Mouse (Mus musculus) heart, postnatal 36 days (tissue): Measurements from ENCODE around the gene C330007P06Rik. TPM values are rescaled to one million over a fixed set of nuclear protein-coding genes. Genes with fewer than 3 reads are reported as not detected.

Experiments
- DNase-seq, 2 experiments: peaks; one replicate each; pipeline ENCODE4 v3.0.0; 2021 to 2022
- intact Hi-C: fragments of 180-260 bp; cut with DNase I; formaldehyde crosslinking; loops from one replicate; pipeline ENCODE4 v1.15.1; 2025
- total RNA-seq, 2 experiments: library from RNA; stranded (reverse); gene quantifications; 2 replicates each; pipeline ENCODE4 v1.2.3; 2021

The C330007P06Rik gene
- total RNA-seq, 2 experiments from 2014 or later, result 16.7 to 17.9 TPM

- peak; percentile 25 to 42 for DNase-seq
- intact Hi-C loops, result no loop called here
Observed at GRCm38 (mm10) chrX:36839391-36839790, 34.5 kb downstream of the C330007P06Rik start.

DNA sequence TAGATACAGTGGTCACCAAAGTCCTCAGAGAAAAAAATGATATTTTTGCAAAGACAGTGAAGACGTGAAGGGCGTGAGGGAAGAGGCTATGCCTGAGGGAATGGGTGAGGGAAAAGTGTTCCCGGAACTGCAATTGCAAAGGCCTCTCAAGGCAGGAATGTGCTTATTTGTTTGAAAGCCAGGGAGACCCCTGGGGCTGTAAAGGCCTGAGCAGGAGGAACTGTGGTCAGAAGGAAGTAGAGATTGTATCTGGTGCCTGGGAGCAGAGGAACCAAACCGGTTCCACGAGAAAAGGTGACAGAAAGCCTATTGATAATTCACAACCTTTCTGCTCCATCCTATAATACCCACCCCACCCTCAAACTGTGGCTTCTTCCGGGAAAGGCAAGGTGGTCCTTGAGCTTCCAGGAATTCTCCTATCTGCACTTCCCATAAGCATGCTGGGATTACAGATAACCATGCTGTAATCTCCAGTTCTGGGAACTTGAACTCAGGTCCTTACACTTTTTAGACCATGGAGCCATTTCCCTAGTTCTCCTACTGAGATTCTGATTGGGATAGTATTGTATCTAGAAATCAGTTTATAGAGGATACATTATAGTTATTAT is 36.7 kb downstream of the C330007P06Rik start:
- no peak for DNase-seq
- intact Hi-C loops, result no loop called here

GRCm38 (mm10) chrX:36833397-36834084 is 40.4 kb downstream of the C330007P06Rik start:
- DNase-seq, result peak; percentile 65 to 79

GRCm38 (mm10) chrX:36831632-36832031 is 42.3 kb downstream of the C330007P06Rik start:
- DNase-seq, result no peak
- intact Hi-C loops, result loop anchor here (2.0 kb wide), 1 partner anchor 71 kb away; the partner anchor contains the start of gene Nkrf

More at GRCm38 (mm10) chrX:36833397-36834084, 40.4 kb downstream of the C330007P06Rik start:
- intact Hi-C loops, result loop anchor here (2.0 kb wide), 1 partner anchor 69 kb away; the partner anchor contains the start of gene Nkrf

DNA sequence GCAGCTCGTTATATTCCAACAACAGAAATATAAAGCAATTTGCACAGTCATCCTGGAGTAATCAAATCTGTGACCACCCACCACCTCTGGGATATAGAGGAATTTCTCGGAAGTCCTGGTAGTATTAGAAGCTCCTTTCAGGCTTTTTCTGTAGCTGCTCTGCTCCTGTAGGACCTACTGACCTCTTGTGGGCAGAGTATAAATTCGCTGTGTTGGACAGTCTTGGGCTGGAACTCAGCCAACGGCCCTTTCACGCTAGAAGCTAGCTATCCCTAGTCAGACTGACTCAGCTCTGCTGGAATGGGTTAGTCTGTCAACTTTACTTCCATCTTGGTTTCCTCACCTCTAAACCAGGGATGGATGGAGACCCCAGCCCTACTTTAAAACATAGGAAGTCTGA is 43.6 kb downstream of the C330007P06Rik start:
- intact Hi-C loops, result loop anchor here (1.0 kb wide), 1 partner anchor 192 kb away; no protein-coding TSS in a partner anchor
- DNase-seq, result peak; percentile 31 to 54

GRCm38 (mm10) chrX:36826873-36827272 is 47.0 kb downstream of the C330007P06Rik start:
- DNase-seq, result no peak
- intact Hi-C loops, result no loop called here

GRCm38 (mm10) chrX:36825032-36825431 is 48.9 kb downstream of the C330007P06Rik start:
- intact Hi-C loops, result no loop called here
- no peak for DNase-seq

- intact Hi-C loops, result no loop called here
- DNase-seq, result no peak
Observed at GRCm38 (mm10) chrX:36823932-36824711, 49.8 kb downstream of the C330007P06Rik start.

DNA sequence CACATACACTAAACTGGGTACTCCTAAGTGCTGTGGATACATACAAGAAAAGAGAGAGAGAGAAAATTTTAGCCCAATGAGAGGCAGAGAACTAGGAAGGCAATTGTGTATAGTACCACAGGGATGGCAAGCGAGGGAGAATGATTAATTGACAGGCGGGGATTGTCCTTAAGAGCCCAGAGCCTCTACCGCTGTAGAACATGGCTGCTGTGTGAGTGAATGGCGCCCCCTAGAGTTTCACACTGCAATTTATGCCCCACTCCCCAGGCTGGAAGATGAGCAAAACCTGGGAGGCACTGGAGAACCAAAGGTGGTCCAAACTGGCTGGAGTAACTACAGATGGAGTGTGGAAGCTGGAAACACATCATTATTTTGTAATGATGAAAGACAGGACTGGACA is 53.7 kb downstream of the C330007P06Rik start:
- peak; percentile 37 to 52 for DNase-seq

DNA sequence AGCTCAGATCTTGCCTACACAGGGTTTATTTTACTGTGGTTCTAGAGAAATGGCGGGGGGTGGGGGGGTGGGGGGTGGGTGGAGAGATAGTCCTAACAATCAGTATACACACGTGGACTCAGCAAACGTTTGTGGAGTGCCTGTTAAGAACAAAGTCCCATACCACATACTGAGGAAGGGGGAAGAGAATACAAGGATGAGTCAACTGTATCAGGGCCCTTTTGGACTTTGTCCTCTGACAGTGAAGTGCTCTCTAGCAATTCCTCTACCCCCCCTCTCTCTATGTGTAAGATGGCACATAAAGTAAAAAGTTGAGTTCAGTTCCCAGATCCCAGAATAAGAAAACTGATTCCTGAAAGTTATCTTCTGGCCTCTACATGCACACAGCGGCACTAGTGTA is 54.3 kb downstream of the C330007P06Rik start:
- no peak for DNase-seq
- intact Hi-C loops, result loop anchor here (10.0 kb wide), 1 partner anchor 175 kb away; the partner anchor contains the start of gene Akap17b

More for the DNA sequence above, 53.7 kb downstream of the C330007P06Rik start:
- intact Hi-C loops, result loop anchor here (1.0 kb wide), 1 partner anchor 58 kb away; no protein-coding TSS in a partner anchor

DNA sequence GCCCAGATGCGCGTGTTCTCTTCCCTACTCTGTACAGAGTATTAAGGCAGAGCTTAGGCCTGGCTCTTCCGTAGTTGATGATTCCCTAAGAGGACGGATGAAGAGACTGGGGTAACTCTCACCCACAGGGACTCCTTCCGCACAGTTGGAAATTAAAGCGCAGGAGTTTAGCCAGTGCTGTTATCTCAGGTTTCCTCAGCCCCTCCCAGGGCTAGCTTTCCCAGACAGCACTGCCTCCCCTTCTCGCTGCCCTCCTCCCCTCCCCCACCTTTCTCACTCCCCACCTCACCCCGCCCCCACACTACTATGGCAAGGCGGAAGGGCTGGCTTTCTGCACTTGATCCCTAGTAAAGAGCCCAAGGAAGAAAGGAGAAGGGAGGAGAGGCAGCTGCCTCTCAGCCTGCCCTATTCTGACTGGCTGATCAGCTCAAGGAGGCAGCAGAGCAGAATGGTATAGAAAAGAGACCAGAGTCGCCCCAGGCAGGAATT is 56.9 kb downstream of the C330007P06Rik start:
- no peak for DNase-seq
- intact Hi-C loops, result loop anchor here (10.0 kb wide), 1 partner anchor 172 kb away; the partner anchor contains the start of gene Akap17b

GRCm38 (mm10) chrX:36816368-36816899 is 57.5 kb downstream of the C330007P06Rik start:
- intact Hi-C loops, result loop anchor here (10.0 kb wide), 1 partner anchor 172 kb away; the partner anchor contains the start of gene Akap17b
- no peak for DNase-seq

DNA sequence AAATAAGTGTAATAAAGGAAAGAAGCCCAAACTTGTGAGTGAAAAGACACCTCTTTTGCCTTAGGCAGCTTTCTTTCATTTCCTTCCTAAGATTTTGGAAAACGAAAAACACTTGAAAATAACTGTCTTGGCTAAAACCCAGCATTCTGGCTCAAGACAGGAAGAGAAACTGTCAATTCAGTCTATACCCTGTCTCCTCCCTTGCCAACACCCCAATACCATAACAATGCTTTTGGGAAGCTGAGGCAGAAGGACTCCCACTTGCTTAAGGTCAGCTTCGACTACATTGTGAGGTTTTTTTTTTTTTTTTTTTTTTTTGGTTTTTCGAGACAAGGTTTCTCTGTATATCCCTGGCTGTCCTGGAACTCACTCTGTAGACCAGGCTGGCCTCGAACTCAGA is 58.5 kb downstream of the C330007P06Rik start:
- intact Hi-C loops, result loop anchor here (10.0 kb wide), 1 partner anchor 171 kb away; the partner anchor contains the start of gene Akap17b
- DNase-seq, result no peak

DNA sequence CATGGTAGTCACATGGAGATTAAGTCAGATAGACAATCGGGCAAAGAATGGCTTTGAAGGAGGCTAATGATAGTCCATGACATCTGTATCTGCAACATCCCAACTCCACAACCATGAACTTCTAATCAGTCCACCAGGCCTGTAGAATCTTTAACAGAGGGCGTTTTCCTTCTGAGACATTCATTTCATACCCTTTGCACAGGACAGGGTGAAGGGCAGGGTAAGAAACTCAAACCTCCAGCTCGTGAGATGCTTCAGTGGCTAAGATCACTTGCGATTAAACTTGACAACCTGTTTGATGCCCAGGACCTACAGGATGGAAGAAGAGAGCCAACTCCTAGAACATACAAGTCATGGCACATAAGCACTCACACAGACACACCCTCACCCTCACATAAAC is 58.9 kb downstream of the C330007P06Rik start:
- intact Hi-C loops, result loop anchor here (10.0 kb wide), 1 partner anchor 170 kb away; the partner anchor contains the start of gene Akap17b

DNA sequence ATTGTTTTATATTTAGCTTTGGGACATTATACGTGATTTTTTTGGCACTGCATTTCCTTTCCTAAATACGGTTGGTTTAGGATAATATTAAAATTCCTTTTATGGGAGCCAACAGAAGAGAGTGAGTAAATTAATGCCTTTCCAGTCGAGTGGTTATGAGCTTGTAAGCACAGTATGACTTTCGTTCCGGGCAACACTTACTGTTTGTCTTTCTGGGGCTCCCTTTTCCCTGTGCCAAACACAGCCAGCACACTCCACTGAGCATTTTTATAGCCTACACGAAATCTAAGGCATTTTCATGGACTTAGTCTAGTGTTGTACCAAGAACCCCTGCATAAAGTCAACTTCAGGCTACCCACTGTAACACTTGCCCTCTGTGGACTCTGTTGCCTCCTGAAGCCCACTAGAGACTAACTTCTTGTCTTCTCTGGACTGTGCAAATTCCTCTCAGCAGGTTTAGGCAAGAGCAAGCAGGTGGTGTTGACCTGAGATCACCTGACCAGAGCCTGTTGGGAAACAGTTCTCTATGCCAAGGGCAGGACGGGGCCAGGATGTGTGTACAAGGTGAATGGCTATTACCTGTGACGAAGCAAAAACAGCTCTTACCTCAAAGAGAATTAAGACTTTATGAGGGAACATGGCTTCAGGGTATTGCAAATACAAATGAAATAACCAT is 59.6 kb downstream of the C330007P06Rik start:
- intact Hi-C loops, result loop anchor here (10.0 kb wide), 1 partner anchor 169 kb away; the partner anchor contains the start of gene Akap17b
- DNase-seq, result no peak

More for the DNA sequence above, 58.9 kb downstream of the C330007P06Rik start:
- DNase-seq, result no peak

- no peak for DNase-seq
Observed at GRCm38 (mm10) chrX:36811377-36811776, 62.5 kb downstream of the C330007P06Rik start.

GRCm38 (mm10) chrX:36808318-36808683 is 65.6 kb downstream of the C330007P06Rik start:
- intact Hi-C loops, result loop anchor here (1.0 kb wide), 1 partner anchor 12 kb away; no protein-coding TSS in a partner anchor
- no peak for DNase-seq

More at GRCm38 (mm10) chrX:36811377-36811776, 62.5 kb downstream of the C330007P06Rik start:
- intact Hi-C loops, result loop anchor here (10.0 kb wide), 1 partner anchor 167 kb away; the partner anchor contains the start of gene Akap17b

DNA sequence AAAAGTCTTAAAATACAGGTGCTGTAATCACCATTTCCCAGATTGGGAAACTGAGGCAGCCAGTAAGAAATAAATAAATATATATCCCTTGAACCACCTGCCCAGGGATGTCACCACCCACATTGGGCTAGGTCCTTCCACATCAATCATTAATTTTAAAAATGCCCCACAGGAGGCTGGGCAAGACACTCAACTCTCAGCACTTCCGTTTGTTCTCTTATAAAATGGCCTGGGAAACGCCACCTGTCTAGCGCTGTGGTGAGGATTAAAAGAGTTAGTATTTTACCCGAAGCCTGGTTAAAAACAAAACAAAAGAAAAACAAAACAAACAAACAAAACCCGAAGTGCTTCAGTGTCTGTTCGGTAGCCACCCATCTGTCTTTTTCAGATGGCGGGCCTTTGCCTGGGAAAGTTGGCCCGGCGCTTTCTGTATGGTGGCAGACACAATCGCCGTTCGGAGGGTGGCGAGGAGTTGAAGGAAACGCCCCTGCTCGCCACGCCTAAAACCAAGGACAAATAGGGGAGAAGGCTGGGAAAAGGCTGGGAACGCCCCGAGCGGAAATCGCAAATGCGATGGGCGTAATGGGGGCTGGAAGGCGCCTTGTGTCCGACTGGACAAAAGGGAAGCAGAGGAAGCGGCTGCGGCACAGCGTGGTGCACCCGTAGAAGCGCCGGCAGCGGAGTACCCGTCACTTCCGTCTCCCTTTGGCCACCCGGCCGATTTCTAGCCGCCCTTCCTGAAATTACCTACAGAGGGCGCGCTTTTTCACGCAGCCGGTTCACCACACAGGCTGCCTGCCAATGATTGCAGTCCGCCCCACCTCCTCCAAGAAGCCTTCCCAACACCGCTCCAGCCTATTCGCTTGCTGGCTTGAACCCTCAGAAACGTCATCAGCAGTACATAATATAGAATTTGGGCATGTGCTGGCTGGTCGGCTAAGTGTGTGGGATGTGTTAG is 66.3 kb downstream of the C330007P06Rik start:
- intact Hi-C loops, result loop anchor here (1.0 kb wide), 1 partner anchor 11 kb away; no protein-coding TSS in a partner anchor
- peak; percentile 86 to 87 for DNase-seq
